Mouse (Mus musculus) spleen, adult 12 weeks (tissue): ENCODE results near the gene Mrvi1.

Source experiments
- DNase-seq: peaks from one replicate; pipeline ENCODE4 v3.0.0; 2022; ENCODE audit warnings: low spot score

Mrvi1 gene

DNA sequence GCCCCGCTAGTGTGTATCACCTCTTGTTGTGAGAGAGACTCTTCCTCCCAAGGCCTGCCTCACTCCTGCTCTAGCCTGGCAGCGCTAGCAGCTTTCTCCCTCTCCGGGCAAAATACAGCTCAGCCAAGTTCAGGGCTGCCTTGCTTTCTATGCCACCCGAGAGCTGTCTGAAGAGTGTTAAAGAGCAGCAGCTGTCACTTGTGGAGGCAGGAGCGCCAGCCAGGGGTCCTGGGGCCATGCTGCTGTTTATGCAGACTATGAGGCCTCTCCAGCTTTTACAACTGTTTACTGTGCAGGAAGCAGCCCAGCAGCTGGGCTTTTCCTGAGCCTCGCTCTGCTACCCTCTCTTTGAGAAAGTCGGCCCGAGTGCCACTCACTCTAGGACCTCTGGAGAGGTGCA is 1.2 kb downstream of the Mrvi1 start:
- DNase-seq = no peak

DNA sequence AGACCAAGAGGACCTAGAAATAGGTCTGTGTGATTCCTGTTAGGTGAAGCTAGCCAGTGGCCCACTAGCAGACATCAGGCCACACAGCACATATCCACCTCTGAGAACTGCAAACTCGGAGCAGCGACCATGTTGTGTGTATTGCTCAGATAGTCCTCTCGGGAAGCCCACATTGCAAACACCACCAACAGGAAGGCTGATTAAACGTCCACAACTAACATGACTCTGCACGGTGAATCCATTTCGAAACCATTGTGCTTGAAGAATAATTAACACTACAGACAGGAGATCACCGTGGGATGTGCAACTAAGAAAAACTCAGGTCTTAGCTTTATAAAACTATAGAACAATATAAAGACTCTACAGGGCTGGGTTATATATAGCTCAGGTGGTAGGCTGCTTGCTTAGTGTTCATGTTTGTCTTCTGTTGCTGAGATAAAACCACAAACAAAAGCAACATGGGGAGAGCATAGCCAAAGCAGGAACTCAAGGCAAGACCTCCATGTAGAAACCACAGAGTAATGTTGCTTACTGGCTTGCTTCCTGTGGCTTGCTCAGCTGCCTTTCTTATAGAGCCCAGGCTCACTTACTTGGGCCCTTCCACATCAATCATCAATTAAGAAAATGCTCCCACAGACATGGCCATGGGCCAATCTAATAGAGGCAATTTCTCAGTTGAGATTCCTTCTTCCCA is 4.4 kb downstream of the Mrvi1 start:
- DNase-seq = no peak

DNA sequence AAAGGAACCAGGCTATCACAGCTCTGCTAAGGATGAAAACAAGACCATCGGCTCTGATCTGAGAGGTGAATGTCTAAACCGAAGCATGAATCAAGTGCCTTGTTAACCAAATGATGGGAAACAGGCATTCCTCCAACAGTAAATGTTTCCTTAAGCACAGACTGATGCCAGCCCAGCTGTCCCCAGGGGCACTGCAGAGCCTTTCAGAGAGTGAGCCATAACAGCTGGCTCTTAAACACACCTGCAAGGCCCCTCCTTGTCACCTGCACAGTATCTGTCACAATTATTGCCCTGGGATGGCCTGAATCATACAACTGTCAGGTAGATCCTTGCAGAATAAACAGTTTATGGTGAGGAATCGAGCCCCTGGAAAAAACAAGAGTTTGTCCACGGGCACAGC is 8.8 kb downstream of the Mrvi1 start:
- DNase-seq = no peak

DNA sequence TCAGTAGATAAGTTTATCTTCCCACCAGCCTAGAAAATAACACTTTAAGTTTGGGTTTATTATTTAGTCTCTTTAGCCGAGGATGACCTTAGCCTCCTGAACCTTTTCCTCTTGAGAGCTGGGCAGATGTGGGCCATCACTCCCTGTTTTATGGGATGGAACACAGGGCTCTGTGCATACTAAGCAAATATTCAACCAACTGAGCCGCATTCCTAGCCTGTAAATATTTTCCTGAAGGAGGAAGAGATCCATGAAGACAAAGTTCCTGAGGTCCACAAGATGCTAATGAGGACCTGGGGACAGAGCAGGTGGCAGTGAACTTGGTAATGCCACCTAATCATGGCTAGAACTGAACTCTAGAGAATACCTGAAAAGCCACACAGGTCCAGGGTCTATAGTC is 9.5 kb downstream of the Mrvi1 start:
- DNase-seq = no peak

DNA sequence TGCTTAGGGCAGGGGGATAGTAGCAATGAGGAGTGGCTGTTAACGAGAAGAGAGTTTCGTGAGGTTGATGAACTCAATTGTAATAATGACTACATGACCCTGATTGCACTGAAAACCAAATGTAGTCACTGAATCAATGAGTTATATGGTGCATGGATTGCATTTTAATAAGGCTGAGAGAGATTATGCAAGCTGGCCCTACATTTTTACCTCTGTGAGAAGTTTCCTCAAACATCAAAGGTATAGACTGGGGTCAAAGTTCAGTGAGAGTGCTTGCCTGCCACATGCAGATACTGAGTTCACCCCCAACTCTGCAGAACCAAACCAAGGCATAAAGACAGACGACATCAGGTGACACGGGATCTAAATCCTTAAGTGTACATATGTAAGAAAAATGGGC is 14.9 kb downstream of the Mrvi1 start:
- no peak for DNase-seq

DNA sequence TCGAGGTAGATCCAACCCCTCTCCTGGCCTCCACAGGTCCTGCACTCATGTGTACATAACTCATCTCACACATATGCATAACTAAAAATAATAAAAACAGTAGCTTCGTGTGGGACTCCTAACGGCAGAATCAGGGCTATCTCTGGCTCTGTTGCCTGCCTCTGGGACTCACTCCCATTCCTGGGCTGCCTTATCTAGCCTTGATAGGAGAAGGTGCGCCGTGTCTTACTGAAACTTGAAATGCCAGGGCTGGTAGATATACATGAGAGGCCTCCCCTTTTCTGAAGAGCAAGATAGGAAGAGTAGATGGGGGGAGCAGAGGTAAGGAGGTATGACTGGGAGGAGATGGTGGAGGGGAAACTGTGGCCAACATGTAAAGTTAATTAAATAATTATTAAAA is 15.4 kb downstream of the Mrvi1 start:
- DNase-seq = no peak

DNA sequence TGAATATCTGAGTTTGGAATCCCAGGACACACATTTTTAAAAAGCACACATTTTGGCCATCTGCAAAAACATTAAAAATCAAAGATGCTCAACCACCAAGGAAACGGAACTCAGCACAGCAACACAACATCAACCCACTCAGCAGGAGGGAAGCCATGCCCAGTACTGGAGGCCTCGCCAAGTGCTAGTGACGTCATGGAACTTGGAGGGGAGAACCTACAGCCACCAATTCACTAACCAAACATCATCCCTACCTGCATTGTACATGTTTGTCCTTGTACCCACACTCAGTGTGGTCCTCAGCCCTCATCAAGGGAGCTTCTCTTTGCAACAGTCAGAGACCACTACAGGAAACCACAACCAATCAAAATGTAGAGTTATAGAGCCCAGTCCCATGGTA is 16.9 kb downstream of the Mrvi1 start:
- DNase-seq = no peak

DNA sequence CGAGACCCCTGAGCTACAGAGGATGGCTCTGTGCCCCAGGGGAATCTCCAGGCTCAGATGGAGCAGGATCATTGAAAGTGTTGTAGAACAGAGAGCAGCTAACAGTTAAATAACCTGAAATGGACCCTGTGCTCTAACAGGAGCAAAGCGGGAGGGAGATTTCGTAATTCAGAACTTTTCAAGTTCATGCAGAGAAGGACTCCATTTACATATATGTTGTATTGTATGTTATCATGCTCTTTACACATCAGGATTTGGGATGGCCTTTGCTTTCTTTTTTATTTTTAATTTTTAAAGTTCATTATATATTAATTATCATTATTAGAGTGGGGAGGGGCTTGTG is 18.6 kb downstream of the Mrvi1 start:
- no peak for DNase-seq

DNA sequence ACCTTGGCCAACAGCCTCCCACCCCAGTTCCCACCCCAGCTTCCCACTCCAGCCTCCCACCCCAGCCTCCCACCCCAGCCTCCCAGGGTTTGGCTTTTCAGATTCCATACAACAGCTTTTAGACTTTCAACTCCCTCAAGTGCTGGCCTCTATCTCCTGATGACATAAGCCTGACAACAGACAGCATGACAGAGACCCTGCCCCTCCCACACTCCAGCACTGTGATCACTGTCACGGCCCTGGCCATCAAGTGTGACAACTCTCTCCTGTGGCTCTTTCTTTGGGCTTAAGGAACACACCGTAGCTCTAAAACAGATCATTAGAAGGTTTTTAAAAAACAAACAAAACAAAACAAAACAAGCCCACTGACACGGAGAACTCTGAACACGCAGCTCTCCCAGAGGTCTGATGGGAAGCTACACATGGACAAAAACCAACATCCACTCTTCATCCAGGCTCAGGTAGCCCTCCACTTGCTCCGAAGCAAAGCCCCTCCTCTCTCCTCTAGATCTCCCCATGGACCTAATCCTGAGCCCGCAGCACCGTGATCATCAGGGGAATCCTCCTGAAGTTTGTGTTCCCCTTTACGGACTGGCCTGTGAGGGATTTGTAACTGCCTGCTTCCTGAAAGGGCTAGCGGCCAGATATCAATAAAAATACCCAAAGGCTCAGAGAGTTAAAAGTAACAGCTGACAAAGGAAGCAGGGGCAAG is 19.2 kb downstream of the Mrvi1 start:
- DNase-seq = no peak

DNA sequence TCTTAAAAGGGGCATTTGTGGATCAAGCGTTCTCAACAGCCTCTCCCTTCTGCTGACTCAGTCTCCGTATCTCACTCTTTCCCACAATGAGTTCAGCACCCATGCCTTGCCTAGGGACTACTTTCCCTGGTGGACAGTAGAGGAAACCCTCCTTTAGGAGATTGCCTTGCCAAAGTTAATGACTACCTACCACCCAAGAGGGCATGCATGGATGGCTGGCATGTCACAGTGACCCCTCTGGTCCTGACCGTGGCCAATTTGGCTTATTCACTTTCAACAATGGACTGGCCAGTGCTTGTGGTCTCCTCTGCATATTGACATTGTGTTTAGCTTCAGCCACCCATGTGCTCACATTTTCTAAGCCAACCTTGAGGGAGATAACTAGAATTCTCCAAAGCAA is 19.8 kb downstream of the Mrvi1 start:
- no peak for DNase-seq

DNA sequence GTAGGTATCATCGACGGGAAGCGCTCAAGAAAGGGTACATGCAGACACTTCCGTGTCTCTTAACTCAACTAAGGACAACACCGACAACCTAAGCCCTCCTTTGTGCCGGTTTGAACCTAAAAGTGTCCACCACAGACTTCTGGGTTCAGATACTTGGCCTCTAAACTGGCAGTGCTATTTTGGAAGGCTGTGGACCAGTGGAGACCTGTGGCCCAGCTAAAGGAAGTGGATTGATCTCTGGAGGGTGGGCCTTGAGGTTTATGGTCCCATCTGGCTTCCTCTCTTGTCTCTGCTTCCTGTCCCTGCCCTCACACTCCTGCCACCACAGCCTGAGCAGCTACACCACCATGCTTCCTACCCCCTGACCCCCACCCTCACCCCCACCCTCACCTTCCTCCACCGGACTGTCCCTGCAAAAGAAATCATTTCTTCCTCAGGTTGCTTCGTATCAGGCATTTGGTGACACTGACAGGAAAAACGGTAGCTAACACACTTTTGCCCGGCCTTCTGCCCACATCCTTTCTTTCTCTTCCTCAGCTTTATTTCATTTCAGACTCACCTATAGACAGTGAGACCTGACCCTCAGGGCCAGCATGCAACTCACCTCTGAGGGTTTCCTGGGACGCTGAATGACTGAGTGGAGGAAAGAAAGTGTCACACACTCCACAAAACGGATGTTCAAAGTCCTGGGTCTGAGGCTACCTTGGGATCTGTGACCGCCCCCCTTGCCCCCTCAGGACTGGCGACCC is 25.7 kb downstream of the Mrvi1 start:
- no peak for DNase-seq

DNA sequence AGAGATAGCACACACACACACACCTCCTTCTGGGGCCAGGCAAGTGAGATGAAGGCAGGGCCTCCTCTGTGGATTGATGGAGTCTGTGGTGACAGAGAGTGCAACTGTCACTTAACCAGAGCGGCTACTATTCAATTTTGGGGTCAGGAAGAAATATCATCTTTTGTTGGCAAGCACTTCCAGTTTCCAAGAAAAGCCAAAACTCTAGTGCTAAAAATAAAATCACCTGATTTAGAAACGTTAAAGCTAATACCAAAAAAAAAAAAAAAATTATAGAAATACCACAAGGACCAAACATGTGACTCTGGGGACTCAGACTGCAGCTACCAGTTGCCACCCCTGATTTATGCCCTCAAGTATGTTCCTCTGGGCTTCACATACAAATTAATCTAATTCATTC is 26.7 kb downstream of the Mrvi1 start:
- no peak for DNase-seq

DNA sequence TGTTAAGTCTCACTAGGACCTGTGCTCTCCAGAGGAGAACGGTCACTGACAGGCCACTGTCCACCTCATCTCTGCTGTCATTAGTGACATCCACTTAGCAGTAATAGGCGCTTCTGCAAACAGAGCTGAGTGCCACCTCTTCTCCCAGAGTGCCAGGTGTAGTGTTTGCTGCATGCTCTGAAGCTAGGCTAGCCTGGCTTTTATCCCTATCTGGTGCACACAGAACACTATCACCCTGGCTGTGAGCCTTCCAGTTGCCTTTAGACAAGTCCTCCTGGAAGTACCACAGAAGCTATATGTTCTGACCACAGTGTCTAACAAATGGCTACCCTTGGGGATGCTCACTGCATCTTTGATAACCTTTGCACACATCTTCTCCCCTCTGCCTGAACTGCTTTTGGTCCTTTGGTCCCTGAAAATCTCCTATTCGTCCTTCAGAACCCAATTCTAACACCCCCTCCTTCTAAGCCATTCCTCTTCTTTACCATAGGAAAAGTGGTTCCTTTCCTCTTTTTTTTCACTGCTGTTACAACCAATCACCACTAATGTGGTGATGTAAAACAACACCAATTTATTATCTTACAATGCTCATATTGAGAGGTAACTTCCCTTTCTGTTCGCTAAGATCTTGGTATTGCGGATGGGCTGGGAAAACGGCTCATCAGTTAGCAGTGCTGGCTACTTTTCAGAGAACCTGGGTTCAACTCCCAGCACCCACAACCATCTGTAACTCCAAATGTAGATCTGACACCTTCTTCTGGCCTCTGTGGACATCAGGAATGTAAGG is 28.0 kb downstream of the Mrvi1 start:
- no peak for DNase-seq

DNA sequence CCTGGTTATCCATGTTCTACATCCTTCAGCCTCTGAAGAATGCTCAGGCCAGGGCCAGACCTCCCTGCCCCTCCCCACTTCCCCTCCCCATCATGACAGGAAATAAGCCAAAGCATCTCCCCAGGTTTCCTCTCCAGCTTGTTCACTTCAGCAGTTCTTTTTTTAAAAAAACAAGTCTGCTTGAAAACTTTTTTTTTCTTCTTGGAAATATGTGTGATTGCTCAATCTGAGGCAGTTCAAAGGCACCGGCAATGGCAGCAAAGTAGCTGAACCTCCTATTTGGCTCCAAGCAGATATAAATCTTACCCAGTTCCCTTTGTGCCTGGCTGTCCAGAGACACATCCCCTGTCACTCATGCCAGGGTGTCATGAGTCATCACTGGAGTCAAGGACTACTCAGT is 29.1 kb downstream of the Mrvi1 start:
- DNase-seq = no peak

DNA sequence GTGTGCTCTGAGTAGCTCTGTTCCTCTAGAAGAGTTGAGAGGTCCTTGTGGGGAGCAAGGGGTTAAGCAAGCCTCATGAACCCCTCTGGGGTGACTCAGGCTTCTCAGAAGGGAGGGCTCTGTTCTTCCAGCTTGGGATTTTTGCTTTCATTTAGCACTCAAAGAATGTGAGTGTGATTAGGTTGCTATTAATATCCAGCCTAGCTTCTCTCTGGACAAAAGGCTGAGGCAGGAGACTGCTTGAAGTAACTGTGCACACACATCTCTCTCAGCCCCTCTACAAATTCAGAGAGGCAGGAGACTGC is 31.7 kb downstream of the Mrvi1 start:
- no peak for DNase-seq

DNA sequence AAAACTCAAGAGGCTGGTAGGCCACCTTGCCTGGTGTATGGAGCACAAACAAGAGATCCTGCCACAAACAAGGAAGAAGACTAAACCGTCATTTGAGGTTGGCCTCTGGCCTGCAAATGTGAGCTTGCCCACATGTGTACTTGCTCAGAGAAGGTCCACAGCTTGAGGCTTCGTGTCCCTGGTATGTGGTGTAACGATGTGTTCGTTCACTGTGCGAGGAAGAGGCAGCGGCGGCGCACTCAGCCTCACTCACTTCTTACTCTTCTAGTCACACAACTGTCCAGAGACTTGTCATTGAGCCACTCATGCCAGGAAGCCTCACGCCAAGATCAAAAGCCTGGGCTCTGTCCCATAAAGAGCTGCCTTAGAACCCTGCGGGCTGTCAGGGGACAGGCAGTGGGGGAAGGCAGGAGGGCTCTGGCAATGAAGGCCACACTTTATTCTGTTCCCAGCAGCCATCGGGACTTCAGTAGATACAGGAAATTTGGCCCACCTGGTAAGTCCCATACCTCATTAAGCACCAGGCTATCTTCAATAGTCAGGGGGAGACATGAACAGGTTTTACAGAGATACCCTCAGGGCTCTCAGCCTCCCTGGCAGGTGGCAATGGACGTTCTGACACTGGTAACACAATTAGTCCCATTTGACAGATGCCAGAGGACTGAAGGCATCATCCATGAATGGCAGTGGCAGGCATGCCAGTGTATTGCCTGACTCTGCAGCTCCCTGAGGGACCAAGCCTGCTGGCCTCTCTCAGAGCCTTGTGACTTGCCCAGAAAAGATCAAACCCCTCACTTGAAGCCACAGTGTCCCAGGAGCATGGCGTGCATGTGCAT is 32.3 kb downstream of the Mrvi1 start:
- DNase-seq = no peak

DNA sequence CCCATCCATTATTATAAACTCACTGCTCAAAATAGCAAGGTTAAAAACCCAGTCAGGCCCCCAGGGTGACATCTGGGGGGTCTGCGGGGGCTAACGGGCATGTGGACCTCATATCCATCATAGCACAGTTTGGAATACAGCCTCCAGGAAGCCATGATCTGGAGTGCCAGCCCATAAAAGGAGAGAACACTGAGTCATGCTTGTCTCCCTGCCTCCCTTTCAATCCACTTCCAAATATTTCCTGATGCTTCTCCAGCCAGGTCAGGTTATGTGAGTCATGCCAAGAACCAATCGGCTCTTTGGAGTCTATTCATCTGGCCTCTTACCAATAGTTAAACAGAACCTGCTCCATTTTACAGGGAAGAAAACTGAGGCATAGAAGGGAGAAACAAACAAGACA is 33.7 kb downstream of the Mrvi1 start:
- no peak for DNase-seq

DNA sequence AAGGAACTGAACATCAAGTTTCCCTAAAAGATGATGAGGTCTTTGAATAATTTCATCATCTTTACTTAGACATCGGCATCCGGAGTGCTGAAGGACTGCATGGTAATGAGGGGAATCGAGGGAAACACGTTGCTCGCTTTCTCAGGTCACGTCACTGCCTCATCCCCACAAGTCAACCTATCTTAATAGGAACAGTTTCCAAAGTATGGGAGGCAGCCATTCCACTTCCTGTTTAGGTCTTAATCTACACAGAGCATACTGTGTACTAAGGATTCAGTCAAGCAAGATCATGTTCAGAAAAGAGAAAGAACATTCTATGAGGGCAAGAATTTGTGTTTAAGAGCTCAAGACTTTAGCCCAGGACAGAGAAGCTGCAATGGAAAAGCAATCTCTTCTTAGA is 34.6 kb downstream of the Mrvi1 start:
- DNase-seq = no peak

DNA sequence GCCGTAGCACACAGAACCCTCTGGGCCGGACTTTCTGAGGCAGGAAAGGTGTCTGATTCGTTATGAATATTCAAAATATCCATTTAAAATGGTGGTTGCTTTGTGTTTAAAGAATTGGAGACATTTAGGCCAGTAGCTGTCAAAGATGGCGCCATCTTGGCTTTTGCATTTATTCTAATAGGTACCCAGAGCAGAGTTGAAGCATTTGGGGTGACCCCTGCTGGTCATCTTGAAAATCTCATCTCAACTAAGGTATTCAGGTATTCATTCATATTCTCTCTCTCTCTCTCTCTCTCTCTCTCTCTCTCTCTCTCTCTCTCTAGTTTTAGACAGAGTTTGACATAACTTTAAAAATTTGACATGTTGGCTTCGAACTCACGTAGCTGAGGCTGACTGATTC is 35.5 kb downstream of the Mrvi1 start:
- DNase-seq = peak; percentile 22

DNA sequence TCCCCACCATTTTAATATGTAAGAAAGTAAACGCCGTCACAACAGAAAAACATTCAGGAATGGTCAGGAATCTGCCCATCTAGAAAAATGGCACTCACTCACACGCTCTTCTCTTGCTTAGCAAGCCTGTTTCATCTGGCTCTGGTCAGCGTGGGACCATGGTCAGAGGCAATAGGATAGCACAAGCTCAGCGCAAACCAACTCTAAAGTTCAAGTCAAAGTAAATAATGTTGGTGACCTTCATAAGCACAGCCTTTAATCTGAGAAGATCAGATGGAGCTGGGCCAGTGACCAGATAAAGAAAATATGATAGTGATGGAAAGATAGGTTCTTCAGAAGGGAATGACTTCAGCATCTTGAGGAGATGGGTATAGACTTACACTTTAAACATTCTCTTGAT is 37.9 kb downstream of the Mrvi1 start:
- no peak for DNase-seq

DNA sequence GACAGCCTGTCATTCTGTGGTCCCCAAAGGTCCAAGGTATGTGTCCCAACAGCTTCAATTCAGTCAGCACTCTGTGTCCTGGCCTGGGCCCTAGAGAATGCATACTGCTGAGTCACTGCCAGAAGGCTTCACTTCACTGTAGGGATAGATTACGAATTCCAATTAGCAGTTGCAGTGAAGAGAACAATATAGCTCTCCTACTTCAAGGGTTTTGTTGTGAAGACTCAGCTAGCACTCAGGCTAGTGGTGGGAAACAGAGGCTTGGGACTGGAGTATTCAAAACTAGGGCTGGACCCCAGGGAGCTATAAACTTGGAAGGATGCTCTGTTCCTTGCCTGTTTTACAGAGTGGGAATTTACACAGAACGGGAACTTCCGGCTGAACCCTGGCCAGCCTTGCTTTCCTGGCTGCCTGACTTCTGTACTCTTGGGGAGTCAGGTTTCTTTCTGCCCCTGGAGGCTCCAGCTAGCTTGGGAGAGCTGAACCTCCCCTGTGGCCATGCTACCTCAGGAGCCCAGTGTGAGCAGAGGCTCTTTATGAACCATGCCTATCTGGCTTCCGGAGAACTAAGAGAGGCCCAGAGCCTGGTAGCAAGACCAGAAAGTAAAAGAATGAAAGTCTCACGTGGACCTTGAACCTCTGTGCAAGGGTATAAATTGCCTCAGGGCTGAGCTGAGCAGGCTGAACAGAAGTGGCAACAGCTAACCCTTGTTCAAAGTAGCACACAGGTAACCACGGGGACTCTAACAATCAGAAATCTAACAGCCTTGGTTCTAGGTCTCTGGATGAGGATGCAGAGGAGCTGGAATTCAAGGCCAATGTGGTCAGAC is 40.3 kb downstream of the Mrvi1 start:
- DNase-seq = peak; percentile 30
